Mouse (Mus musculus): ENCODE results near the gene Prkcz. TPM values are rescaled to one million over a fixed set of nuclear protein-coding genes. Genes with fewer than 3 reads are reported as not detected.

Gene Prkcz
- polyA plus RNA-seq, 1 experiment from 2014 or later, result 1.9 TPM

- H3K27me3 ChIP-seq, result peaks cover 2% of the 10 kb centered on the region; the same call in 1 of the 2 replicates
Observed at GRCm38 (mm10) chr4:155214188-155214587, 147.0 kb downstream of the Prkcz start.

GRCm38 (mm10) chr4:155213752-155214054, 147.5 kb downstream of the Prkcz start:
- ATAC-seq (ENCODE audit: low read depth) (peak; percentile 25; the same call in 1 of the 2 replicates), DNase-seq (no peak)
- H3K27me3 ChIP-seq, result no peaks in the 10 kb centered on the region
- WGBS (ENCODE audit: insufficient replicate concordance), result 67% methylated on average over 6 of the region's 6 CpGs
- no peak overlapping the region for H3K4me2 ChIP-seq
- no peak overlapping the region for H3K9ac ChIP-seq
- peaks cover 67% of the 10 kb centered on the region for H3K4me1 ChIP-seq (replicated peaks)
- no peak overlapping the region for H3K4me3 ChIP-seq (replicated peaks)
- H3K9me3 ChIP-seq (replicated peaks), result no peaks in the 10 kb centered on the region
- H3K27ac ChIP-seq, result no peak overlapping the region
- peaks cover 6% of the 10 kb centered on the region; the same call in 1 of the 2 replicates for H3K36me3 ChIP-seq

More at GRCm38 (mm10) chr4:155214188-155214587, 147.0 kb downstream of the Prkcz start:
- DNase-seq (no peak), ATAC-seq (ENCODE audit: low read depth) (no peak)
- peaks cover 6% of the 10 kb centered on the region; the same call in 1 of the 2 replicates for H3K36me3 ChIP-seq
- H3K4me3 ChIP-seq (replicated peaks), result no peak overlapping the region
- H3K4me1 ChIP-seq (replicated peaks), result peaks cover 67% of the 10 kb centered on the region
- H3K9ac ChIP-seq, result no peak overlapping the region
- WGBS (ENCODE audit: insufficient replicate concordance), result 71% methylated on average over 6 of the region's 6 CpGs
- H3K4me2 ChIP-seq, result no peak overlapping the region
- H3K27ac ChIP-seq, result no peak overlapping the region
- no peaks in the 10 kb centered on the region for H3K9me3 ChIP-seq (replicated peaks)

GRCm38 (mm10) chr4:155213052-155213751, 148.0 kb downstream of the Prkcz start:
- H3K36me3 ChIP-seq, result peaks cover 6% of the 10 kb centered on the region; the same call in 1 of the 2 replicates
- no peaks in the 10 kb centered on the region for H3K27me3 ChIP-seq
- no peaks in the 10 kb centered on the region for H3K9me3 ChIP-seq (replicated peaks)
- ATAC-seq (ENCODE audit: low read depth) (no peak), DNase-seq (no peak)
- peaks cover 67% of the 10 kb centered on the region for H3K4me1 ChIP-seq (replicated peaks)
- no peak overlapping the region for H3K27ac ChIP-seq
- 66% methylated on average over 9 of the region's 9 CpGs for WGBS (ENCODE audit: insufficient replicate concordance)
- no peak overlapping the region for H3K9ac ChIP-seq
- H3K4me3 ChIP-seq (replicated peaks), result no peak overlapping the region
- no peak overlapping the region for H3K4me2 ChIP-seq

Other genes starting within 250 kb of the Prkcz start
- gene Ski, start 138.8 kb downstream of the Prkcz start, polyA plus RNA-seq (2015; fragmentation: Nextera tagmentation; extraction: Ambion mirVana), result 2.2 and 2.4 TPM in 2 replicates
- 23.4 and 23.6 TPM in 2 replicates for gene Faap20, start 111.6 kb downstream of the Prkcz start, polyA plus RNA-seq (2015; fragmentation: Nextera tagmentation; extraction: Ambion mirVana)
- gene Gabrd, start 36.8 kb upstream of the Prkcz start, polyA plus RNA-seq (2015; fragmentation: Nextera tagmentation; extraction: Ambion mirVana), result not detected in 2 replicates
- gene Cfap74, start 47.8 kb upstream of the Prkcz start, polyA plus RNA-seq (2015; fragmentation: Nextera tagmentation; extraction: Ambion mirVana), result 0.09 and 0.13 TPM in 2 replicates
- not detected in 2 replicates for gene Tmem52, start 107.8 kb upstream of the Prkcz start, polyA plus RNA-seq (2015; fragmentation: Nextera tagmentation; extraction: Ambion mirVana)
- gene Gnb1, start 130.0 kb upstream of the Prkcz start, polyA plus RNA-seq (2015; fragmentation: Nextera tagmentation; extraction: Ambion mirVana), result 130 and 137 TPM in 2 replicates
- gene Nadk, start 201.0 kb upstream of the Prkcz start, polyA plus RNA-seq (2015; fragmentation: Nextera tagmentation; extraction: Ambion mirVana), result 60.4 and 68.0 TPM in 2 replicates
- 4.4 and 5.9 TPM in 2 replicates for gene Slc35e2, start 240.1 kb upstream of the Prkcz start, polyA plus RNA-seq (2015; fragmentation: Nextera tagmentation; extraction: Ambion mirVana)